Mouse (Mus musculus): Measurements from ENCODE around the gene Lcn8. TPM values are rescaled to one million over a fixed set of nuclear protein-coding genes. Genes with fewer than 3 reads are reported as not detected.
"Not testable (repeated sequence)": the region's sequence is repeated elsewhere in the genome, so short reads cannot be mapped to it uniquely, and the experiment has no call there.

Gene Lcn8
- polyA plus RNA-seq, 1 experiment, result 0.24 TPM

GRCm38 (mm10) chr2:25682426-25682825 lies 29.5 kb downstream of the Lcn8 start, which contains the start of gene Lcn10:
Lcn10 (plus strand) TSS chr2:25682726.
- H3K27me3 ChIP-seq (ENCODE audit: control insufficient read depth, insufficient read depth, low read length), result no peaks in the 10 kb centered on the region
- DNase-seq, result no peak
- no peaks in the 10 kb centered on the region for H3K36me3 ChIP-seq (ENCODE audit: control insufficient read depth, insufficient read depth, low read length)
- 71% methylated on average over 2 of the region's 2 CpGs for WGBS
- no peak within 1 kb of the TSS for H3K27ac ChIP-seq (ENCODE audit: control insufficient read depth, insufficient read depth, low read length)
- no peak within 1 kb of the TSS for H3K4me3 ChIP-seq (ENCODE audit: control insufficient read depth, insufficient read depth, low read length)
- TF ChIP-seq CTCF (IDR thresholded peaks at IDR 0.05; ENCODE audit: borderline replicate concordance, control insufficient read depth, extremely low read depth, insufficient read depth, low read length, poor library complexity) (no peak), POLR2A (IDR thresholded peaks at IDR 0.05; ENCODE audit: control insufficient read depth, extremely low read depth, insufficient read depth, low read length, poor library complexity) (no peak)
- H3K4me1 ChIP-seq (replicated peaks; ENCODE audit: control insufficient read depth, insufficient read depth, low read length), result peaks cover 18% of the 10 kb centered on the region

GRCm38 (mm10) chr2:25686941-25687340 lies 34.0 kb downstream of the Lcn8 start:
- DNase-seq, result no peak
- Histone ChIP-seq H3K4me3 (ENCODE audit: control insufficient read depth, insufficient read depth, low read length) (no peak overlapping the region), H3K27me3 (ENCODE audit: control insufficient read depth, insufficient read depth, low read length) (no peaks in the 10 kb centered on the region), H3K36me3 (ENCODE audit: control insufficient read depth, insufficient read depth, low read length) (no peaks in the 10 kb centered on the region), H3K27ac (ENCODE audit: control insufficient read depth, insufficient read depth, low read length) (no peak overlapping the region), H3K4me1 (replicated peaks; ENCODE audit: control insufficient read depth, insufficient read depth, low read length) (no peaks in the 10 kb centered on the region)
- 80% methylated on average over 4 of the region's 4 CpGs for WGBS
- no peak for TF ChIP-seq POLR2A (IDR thresholded peaks at IDR 0.05; ENCODE audit: control insufficient read depth, extremely low read depth, insufficient read depth, low read length, poor library complexity)
- TF ChIP-seq CTCF (IDR thresholded peaks at IDR 0.05; ENCODE audit: borderline replicate concordance, control insufficient read depth, extremely low read depth, insufficient read depth, low read length, poor library complexity), result no peak

DNA sequence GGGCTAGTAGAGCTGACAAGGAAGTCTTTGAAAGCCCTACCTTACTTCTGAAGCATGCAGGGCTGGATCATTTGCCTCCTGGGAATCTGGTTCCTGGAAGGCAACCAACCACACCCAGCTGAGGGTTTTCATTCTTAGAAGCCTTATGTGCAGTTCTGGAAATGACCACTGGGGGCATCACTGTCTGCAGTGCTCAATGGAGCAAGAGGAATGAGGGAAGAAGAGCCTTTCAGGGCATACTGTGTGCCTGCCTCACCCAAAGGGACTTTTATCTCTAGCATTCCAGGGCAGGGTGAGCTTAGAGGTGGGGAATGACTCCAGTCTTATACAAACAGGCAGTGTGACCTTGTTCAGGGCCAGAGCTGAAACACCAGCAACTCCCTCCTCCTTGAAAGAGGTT lies 41.7 kb downstream of the Lcn8 start:
- peak; percentile 65 for DNase-seq
- Histone ChIP-seq H3K27ac (ENCODE audit: control insufficient read depth, insufficient read depth, low read length) (no peak overlapping the region), H3K4me1 (replicated peaks; ENCODE audit: control insufficient read depth, insufficient read depth, low read length) (no peaks in the 10 kb centered on the region), H3K36me3 (ENCODE audit: control insufficient read depth, insufficient read depth, low read length) (no peaks in the 10 kb centered on the region), H3K4me3 (ENCODE audit: control insufficient read depth, insufficient read depth, low read length) (no peak overlapping the region), H3K27me3 (ENCODE audit: control insufficient read depth, insufficient read depth, low read length) (no peaks in the 10 kb centered on the region)
- TF ChIP-seq CTCF (IDR thresholded peaks at IDR 0.05; ENCODE audit: borderline replicate concordance, control insufficient read depth, extremely low read depth, insufficient read depth, low read length, poor library complexity) (no peak), POLR2A (IDR thresholded peaks at IDR 0.05; ENCODE audit: control insufficient read depth, extremely low read depth, insufficient read depth, low read length, poor library complexity) (no peak)

DNA sequence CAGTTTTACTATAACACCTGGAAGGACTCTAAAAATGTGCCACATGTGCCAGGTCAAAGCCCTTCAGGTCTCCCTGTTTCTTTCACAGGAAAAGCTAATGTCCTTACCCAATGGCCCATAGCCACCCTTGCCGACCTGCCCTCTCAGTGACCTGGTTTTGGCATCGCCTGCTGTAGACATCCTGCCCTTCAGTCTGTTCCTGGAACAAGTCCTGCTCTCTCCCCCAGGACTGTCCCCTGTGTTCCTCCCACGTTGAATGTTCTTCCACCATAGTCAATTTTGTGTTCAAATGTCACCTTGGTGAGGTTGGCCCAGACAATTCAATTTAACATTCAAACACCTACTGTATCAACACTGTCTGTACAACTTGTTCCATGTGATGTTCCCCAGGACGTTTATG lies 44.0 kb downstream of the Lcn8 start:
- Histone ChIP-seq H3K4me3 (ENCODE audit: control insufficient read depth, insufficient read depth, low read length) (no peak overlapping the region), H3K27ac (ENCODE audit: control insufficient read depth, insufficient read depth, low read length) (no peak overlapping the region), H3K4me1 (replicated peaks; ENCODE audit: control insufficient read depth, insufficient read depth, low read length) (no peaks in the 10 kb centered on the region), H3K27me3 (ENCODE audit: control insufficient read depth, insufficient read depth, low read length) (no peaks in the 10 kb centered on the region), H3K36me3 (ENCODE audit: control insufficient read depth, insufficient read depth, low read length) (no peaks in the 10 kb centered on the region)
- no peak for DNase-seq
- WGBS, result 83% methylated on average over 4 of the region's 4 CpGs
- TF ChIP-seq POLR2A (IDR thresholded peaks at IDR 0.05; ENCODE audit: control insufficient read depth, extremely low read depth, insufficient read depth, low read length, poor library complexity) (no peak), CTCF (IDR thresholded peaks at IDR 0.05; ENCODE audit: borderline replicate concordance, control insufficient read depth, extremely low read depth, insufficient read depth, low read length, poor library complexity) (no peak)

DNA sequence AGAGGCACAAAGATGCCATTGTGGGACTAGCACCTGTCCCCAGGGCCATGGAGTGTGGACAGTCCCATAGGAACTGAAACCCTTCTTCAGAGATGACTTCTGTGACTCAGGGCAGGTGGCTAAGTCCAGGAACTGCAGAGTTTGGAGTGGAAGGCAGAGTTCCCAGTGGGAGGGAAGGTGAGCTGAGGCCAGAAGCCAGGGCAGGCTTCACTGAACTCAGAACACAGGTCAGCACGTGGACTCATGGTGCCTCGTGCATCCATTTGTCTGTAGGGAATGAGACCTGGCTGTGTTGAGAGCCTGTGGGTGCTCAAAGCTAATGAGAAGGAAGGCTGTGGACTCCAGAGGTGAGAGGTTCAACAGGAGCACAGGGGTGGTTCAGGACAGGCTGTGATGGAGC lies 45.8 kb downstream of the Lcn8 start:
- H3K36me3 ChIP-seq (ENCODE audit: control insufficient read depth, insufficient read depth, low read length), result no peaks in the 10 kb centered on the region
- no peaks in the 10 kb centered on the region for H3K27me3 ChIP-seq (ENCODE audit: control insufficient read depth, insufficient read depth, low read length)
- no peaks in the 10 kb centered on the region for H3K4me1 ChIP-seq (replicated peaks; ENCODE audit: control insufficient read depth, insufficient read depth, low read length)
- 87% methylated on average over 2 of the region's 2 CpGs for WGBS
- no peak overlapping the region for H3K27ac ChIP-seq (ENCODE audit: control insufficient read depth, insufficient read depth, low read length)
- no peak for DNase-seq
- TF ChIP-seq CTCF (IDR thresholded peaks at IDR 0.05; ENCODE audit: borderline replicate concordance, control insufficient read depth, extremely low read depth, insufficient read depth, low read length, poor library complexity), result no peak
- TF ChIP-seq POLR2A (IDR thresholded peaks at IDR 0.05; ENCODE audit: control insufficient read depth, extremely low read depth, insufficient read depth, low read length, poor library complexity), result no peak
- H3K4me3 ChIP-seq (ENCODE audit: control insufficient read depth, insufficient read depth, low read length), result no peak overlapping the region

- H3K4me3 ChIP-seq (ENCODE audit: control insufficient read depth, insufficient read depth, low read length); H3K4me1 ChIP-seq (replicated peaks; ENCODE audit: control insufficient read depth, insufficient read depth, low read length); DNase-seq; H3K36me3 ChIP-seq (ENCODE audit: control insufficient read depth, insufficient read depth, low read length); H3K27me3 ChIP-seq (ENCODE audit: control insufficient read depth, insufficient read depth, low read length); H3K27ac ChIP-seq (ENCODE audit: control insufficient read depth, insufficient read depth, low read length): not testable (repeated sequence)
- 92% methylated on average over 3 of the region's 3 CpGs for WGBS
These were observed 46.8 kb downstream of the Lcn8 start, which contains the start of gene Obp2a for GRCm38 (mm10) chr2:25699743-25700142. Obp2a (plus strand) TSS chr2:25700043.

DNA sequence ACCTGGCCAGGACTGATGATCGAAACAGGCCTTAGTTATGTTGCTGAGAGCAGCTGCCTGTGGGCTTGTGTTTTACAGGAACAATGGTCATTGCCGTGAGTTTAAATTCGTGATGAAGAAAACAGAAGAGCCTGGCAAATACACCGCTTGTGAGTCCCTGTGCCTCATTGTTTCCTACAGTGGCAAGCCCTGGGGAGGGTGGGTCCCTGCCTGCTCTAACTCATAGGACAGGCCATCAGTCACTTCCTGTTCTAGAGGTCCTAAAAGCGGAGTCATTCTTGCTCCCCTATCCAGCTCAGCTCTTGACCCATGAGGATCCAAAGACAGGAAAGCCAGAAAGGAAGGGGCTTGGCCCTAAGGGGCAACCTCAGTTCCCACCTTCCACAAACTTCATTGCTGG lies 48.1 kb downstream of the Lcn8 start:
- WGBS, result 72% methylated on average over 5 of the region's 5 CpGs
- no peaks in the 10 kb centered on the region for H3K36me3 ChIP-seq (ENCODE audit: control insufficient read depth, insufficient read depth, low read length)
- H3K27me3 ChIP-seq (ENCODE audit: control insufficient read depth, insufficient read depth, low read length), result no peaks in the 10 kb centered on the region
- TF ChIP-seq POLR2A (IDR thresholded peaks at IDR 0.05; ENCODE audit: control insufficient read depth, extremely low read depth, insufficient read depth, low read length, poor library complexity) (no peak), CTCF (IDR thresholded peaks at IDR 0.05; ENCODE audit: borderline replicate concordance, control insufficient read depth, extremely low read depth, insufficient read depth, low read length, poor library complexity) (no peak)
- no peak overlapping the region for H3K4me3 ChIP-seq (ENCODE audit: control insufficient read depth, insufficient read depth, low read length)
- DNase-seq, result no peak
- H3K27ac ChIP-seq (ENCODE audit: control insufficient read depth, insufficient read depth, low read length), result no peak overlapping the region
- no peaks in the 10 kb centered on the region for H3K4me1 ChIP-seq (replicated peaks; ENCODE audit: control insufficient read depth, insufficient read depth, low read length)

All from thymus, adult 2 months (tissue).